Mouse (Mus musculus) erythroblast, embryonic 14.5 days (primary cell): ENCODE measurements around the gene 9930104L06Rik. TPM values are rescaled to one million over a fixed set of nuclear protein-coding genes. Genes with fewer than 3 reads are reported as not detected.
"Not testable (repeated sequence)": the region's sequence is repeated elsewhere in the genome, so short reads cannot be mapped to it uniquely, and the experiment has no call there.

Source experiments
- H3K27me3 ChIP-seq: 2 replicates; pipeline ENCODE4 v1.6.1; 2012; ENCODE audit warnings: inconsistent platforms; ENCODE audit not compliant: control insufficient read depth
- H3K36me3 ChIP-seq: 2 replicates; pipeline ENCODE4 v1.6.1; 2012; ENCODE audit warnings: mild to moderate bottlenecking, inconsistent platforms; ENCODE audit not compliant: control insufficient read depth
- H3K4me1 ChIP-seq: 2 replicates; pipeline ENCODE4 v1.6.1; 2012; ENCODE audit warnings: inconsistent platforms; ENCODE audit not compliant: control insufficient read depth
- H3K4me3 ChIP-seq: replicated peaks from 2 replicates; pipeline ENCODE3; 2012; ENCODE audit warnings: moderate library complexity, mild to moderate bottlenecking, inconsistent platforms
- H3K9me3 ChIP-seq: 2 replicates; pipeline ENCODE4 v1.6.1; 2012; ENCODE audit warnings: low read length, inconsistent platforms, mixed read lengths; ENCODE audit not compliant: control insufficient read depth
- GATA1 ChIP-seq: IDR thresholded peaks from 2 replicates; pipeline ENCODE4 v1.6.1; 2012; ENCODE audit warnings: low read length, inconsistent platforms, mixed read lengths
- TAL1 ChIP-seq: IDR thresholded peaks from 3 replicates; pipeline ENCODE4 v1.6.1; 2012; ENCODE audit warnings: low read length, inconsistent platforms, mixed read lengths
- polyA plus RNA-seq: library from polyadenylated mRNA; stranded (reverse); fragments of >175 nt; gene quantifications from 2 replicates; pipeline ENCODE4 v1.2.3, GENCODE M21; 2012

Gene 9930104L06Rik
- polyA plus RNA-seq, 1 experiment, result 0.61 TPM

DNA sequence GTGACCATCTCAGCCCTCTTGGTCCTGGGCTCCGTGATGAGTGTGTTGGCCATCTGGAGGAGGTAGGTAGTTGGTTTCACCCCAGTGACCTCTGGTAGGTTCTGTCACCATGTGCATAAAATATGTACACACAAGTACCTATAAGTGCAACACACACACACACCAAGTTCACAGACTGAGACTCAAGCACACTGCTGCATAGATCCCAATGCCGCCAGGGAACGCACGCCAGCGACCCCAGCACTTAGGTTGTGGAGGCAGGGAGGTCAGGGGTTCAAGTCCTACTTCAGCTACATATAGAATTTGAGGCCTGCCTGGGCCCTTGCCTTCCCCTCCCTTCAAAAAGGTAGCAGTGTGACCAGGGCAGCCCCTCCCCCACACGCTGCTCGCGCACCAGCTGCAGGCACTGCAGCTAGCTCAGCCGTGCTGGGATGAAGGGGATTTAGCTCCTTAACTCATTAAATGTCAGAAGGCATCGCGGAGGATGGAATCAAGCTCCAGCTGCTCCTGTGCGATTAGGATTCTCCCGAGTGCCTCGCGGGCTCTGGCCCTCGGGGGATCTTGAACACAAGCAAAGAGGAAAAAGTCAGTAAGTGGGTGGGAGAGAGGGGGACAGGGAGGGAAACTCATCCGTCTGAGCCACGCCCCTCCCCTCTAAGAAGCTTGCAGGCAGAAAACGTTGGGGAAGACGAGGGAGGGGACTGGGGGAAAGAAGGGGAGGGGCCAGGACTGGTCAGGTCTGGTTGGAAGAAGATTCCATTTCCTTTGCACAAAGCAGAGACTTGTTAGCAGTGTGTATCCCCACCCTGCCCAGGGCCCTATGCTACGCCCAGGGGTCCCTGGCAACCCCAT lies 30.7 kb upstream of the 9930104L06Rik start:
- H3K36me3 ChIP-seq, result no peaks in the 10 kb centered on the region
- peaks cover 21% of the 10 kb centered on the region for H3K27me3 ChIP-seq
- H3K9me3 ChIP-seq, result no peaks in the 10 kb centered on the region; the same call in none of the 2 replicates
- TF ChIP-seq GATA1, result no peak
- TF ChIP-seq TAL1, result no peak
- no peak overlapping the region for H3K4me3 ChIP-seq
- no peaks in the 10 kb centered on the region; the same call in none of the 2 replicates for H3K4me1 ChIP-seq

DNA sequence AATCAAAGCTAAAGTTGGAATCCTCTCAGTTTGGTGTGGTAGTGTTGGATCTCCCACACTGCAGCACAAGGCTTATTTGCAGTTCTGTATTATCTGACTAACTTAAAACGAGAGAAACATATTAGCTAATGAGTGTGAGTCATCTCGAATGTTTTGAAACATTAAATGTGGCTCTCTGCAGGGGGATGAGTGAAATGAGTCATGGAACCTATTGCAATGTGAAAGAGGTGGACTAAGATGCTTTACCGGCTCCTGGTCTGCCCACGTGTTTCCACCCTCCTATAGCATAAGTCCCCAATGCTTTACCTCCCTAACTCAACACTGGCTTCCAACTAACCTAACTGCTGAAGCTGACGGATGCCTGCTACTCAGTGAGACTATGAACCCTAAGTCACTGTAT lies 8.7 kb upstream of the 9930104L06Rik start:
- Histone ChIP-seq H3K36me3 (peaks cover 84% of the 10 kb centered on the region), H3K9me3 (no peaks in the 10 kb centered on the region), H3K27me3 (no peaks in the 10 kb centered on the region), H3K4me1 (peaks cover 6% of the 10 kb centered on the region), H3K4me3 (no peak overlapping the region)
- TF ChIP-seq GATA1 (no peak), TAL1 (no peak)

DNA sequence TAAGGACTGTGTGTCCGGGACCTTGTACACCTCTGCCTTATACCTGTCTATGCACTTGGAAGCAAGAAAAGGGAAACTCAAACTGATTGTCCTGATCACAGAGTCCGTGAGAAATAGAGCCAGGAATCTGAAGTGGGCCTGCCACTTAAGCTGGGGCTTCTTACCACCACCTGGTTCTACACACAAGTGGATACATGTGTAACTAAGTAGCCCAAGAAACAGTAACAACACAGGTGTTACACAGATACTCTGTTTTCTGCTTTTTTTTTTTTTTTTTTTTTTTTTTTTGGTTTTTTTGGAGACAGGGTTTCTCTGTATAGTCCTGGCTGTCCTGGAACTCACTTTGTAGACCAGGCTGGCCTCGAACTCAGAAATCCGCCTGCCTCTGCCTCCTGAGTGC lies 2.4 kb downstream of the 9930104L06Rik start, which contains the start of gene Cdca8:
TSS of gene Cdca8 (minus strand) at position 101 of the 400 bp plus-strand sequence.
- Histone ChIP-seq H3K36me3 (peaks cover 63% of the 10 kb centered on the region), H3K4me1 (peaks cover 28% of the 10 kb centered on the region), H3K4me3 (peak within 1 kb of the TSS; percentile 17)
- H3K27me3 ChIP-seq, H3K9me3 ChIP-seq: not testable (repeated sequence)

DNA sequence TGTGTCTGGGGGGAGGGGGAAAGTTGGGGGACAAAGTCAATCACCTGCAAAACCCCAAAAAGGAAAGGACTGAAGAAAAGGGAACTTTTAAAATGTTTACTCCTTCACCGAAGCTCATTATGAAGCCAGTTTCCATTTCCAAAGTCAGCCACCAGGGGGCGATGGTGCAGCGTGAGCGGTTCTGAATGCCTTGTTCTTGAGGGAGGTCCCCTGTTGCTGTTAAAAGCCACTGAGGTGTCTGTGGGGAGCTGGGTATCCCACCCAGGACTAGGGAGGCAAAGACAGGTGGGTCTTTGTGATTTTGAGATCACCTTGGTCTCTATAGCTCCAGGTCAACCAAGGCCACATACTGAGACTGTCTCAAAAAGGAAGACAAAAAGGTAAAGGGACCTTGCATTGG lies 6.2 kb downstream of the 9930104L06Rik start:
- no peaks in the 10 kb centered on the region for H3K27me3 ChIP-seq
- H3K36me3 ChIP-seq, result peaks cover 51% of the 10 kb centered on the region
- no peak for TF ChIP-seq TAL1
- no peak for TF ChIP-seq GATA1
- H3K4me1 ChIP-seq, result peaks cover 9% of the 10 kb centered on the region
- H3K9me3 ChIP-seq, result no peaks in the 10 kb centered on the region
- H3K4me3 ChIP-seq, result no peak overlapping the region

DNA sequence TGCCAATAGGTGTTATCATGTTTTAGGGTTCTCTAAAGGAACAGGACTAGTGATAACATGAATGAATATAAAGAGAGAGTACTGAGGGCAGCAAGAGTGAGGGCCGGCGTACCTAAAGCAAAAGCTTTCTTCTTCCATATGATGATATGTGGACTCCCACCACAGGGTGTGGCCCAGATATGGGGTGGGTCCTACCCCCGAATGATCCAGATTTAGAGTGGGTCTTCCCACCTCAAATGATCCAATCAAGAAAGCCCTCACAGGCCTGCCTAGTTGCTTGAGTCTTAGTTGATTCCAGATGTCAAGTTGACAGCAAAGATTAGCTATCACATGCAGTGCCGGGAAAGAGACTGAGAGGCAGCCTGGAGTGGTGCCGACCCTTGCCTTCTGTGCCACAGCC lies 6.9 kb downstream of the 9930104L06Rik start:
- Histone ChIP-seq H3K4me1 (peaks cover 3% of the 10 kb centered on the region; the same call in 1 of the 2 replicates), H3K27me3 (no peaks in the 10 kb centered on the region), H3K9me3 (no peaks in the 10 kb centered on the region), H3K36me3 (peaks cover 45% of the 10 kb centered on the region), H3K4me3 (no peak overlapping the region)
- TF ChIP-seq GATA1 (no peak), TAL1 (no peak)

DNA sequence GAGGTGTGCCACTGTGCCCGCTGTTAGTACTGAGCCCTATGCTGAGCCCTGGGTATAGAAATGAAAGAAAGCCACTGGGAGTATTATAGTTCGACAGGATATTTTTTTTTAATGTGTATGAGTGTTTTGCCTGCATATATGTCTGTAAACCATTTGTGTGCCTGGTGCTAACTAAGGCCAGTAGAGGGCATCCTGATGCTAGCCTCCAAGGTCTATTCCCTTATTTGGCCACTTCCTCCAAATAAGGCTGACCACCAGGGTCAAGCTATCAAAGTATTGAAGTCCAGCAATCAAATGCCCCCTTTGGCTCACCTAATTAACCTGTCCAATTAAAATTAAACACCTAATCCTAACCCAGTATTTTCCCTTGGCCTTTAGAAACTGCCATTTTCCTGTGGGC lies 8.1 kb downstream of the 9930104L06Rik start:
- Histone ChIP-seq H3K4me3 (no peak overlapping the region), H3K9me3 (no peaks in the 10 kb centered on the region), H3K27me3 (no peaks in the 10 kb centered on the region), H3K4me1 (peaks cover 3% of the 10 kb centered on the region; the same call in 1 of the 2 replicates), H3K36me3 (peaks cover 35% of the 10 kb centered on the region)
- TF ChIP-seq GATA1 (no peak), TAL1 (no peak)

DNA sequence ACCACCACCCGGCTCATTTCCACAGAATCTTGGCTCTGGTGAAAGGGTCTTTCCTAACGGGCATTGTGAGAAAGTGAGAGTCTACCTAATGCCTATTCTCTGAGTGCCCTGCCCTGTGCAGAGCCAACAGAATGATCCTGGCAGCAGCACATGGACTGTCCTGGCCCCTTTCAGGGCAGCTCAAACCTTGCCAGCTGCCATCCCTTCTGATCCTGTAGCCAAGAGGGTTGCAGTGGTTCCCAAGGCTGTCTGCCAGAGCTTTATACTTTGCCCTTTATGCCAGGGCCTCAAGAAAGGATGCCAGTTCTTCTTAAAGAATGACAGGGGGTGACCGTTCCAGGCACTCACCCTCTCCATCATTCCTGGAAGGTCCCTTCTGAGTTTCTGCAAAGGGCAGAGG lies 12.6 kb downstream of the 9930104L06Rik start:
- no peak overlapping the region for H3K4me3 ChIP-seq
- H3K9me3 ChIP-seq, result no peaks in the 10 kb centered on the region
- H3K36me3 ChIP-seq, result no peaks in the 10 kb centered on the region; the same call in 1 of the 2 replicates
- no peaks in the 10 kb centered on the region for H3K27me3 ChIP-seq
- H3K4me1 ChIP-seq, result no peaks in the 10 kb centered on the region
- TF ChIP-seq TAL1 (no peak), GATA1 (no peak)

DNA sequence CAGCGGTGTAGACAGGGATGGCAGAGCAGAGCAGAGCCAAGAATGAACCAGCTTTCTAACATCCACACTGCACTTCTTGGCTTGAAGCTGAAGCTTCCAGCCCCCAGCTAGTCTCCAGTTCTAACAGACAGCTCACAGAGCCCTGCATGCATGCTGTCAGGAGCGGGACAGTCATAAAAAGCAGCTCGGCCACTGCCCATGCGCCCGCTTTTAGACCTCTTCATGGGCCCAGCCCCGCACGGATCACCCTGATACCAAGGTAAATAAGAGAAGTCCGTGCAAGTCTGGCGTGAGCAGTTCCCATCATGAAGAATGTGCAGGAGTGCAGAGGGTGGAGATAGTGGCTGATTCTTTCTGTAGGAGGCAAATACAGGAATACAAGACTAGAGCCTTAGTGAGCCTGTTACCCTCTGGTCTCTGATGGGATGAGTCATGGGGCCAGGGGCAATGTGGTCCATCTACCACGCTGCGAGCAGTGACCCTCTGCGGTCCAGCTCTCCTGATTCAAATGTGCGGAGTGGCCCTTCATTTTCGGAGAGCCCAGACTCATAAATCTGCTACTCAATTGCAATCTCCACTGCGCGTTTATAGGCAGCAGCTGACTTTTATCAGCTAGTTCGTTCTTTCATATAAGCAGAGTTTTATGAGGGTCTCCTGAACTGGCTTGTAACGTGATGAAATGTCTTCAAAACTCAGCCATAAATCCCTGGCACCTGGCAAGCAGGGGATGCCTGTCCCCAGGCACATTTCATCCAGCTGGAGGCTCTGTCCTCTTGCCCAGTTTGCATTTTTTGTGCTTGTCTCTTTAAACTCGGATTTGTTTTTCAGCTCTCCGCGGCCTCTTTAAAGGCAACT lies 13.6 kb downstream of the 9930104L06Rik start:
- Histone ChIP-seq H3K36me3 (no peaks in the 10 kb centered on the region), H3K4me3 (no peak overlapping the region), H3K27me3 (no peaks in the 10 kb centered on the region), H3K4me1 (no peaks in the 10 kb centered on the region), H3K9me3 (no peaks in the 10 kb centered on the region)
- TF ChIP-seq GATA1 (no peak), TAL1 (no peak)

DNA sequence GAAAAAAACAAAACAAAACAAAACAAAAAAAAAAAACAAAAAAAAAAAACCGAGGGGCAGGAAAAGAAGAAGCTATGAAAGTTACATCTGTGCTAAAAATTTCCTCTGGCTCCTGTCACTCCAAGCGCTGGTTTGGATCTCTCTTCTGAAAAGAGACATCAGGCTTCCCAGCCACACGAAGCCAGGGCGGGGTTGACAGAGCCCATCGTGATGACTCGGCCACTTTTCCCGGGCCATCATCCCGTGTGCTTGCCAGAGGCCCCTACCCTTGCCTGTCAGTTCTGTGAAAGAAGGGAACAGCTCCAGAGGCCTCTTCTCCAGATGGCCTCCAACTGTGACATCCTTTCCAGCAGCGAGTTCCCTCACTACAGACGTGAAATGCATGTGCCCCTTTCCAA lies 14.2 kb downstream of the 9930104L06Rik start:
- no peaks in the 10 kb centered on the region for H3K27me3 ChIP-seq
- H3K36me3 ChIP-seq, result no peaks in the 10 kb centered on the region
- TF ChIP-seq GATA1 (no peak), TAL1 (no peak)
- no peaks in the 10 kb centered on the region for H3K9me3 ChIP-seq
- H3K4me3 ChIP-seq, result no peak overlapping the region
- H3K4me1 ChIP-seq, result no peaks in the 10 kb centered on the region
